Mouse (Mus musculus) intestine, embryonic 16.5 days (tissue): Measurements from ENCODE around the gene Bola2. TPM values are rescaled to one million over a fixed set of nuclear protein-coding genes. Genes with fewer than 3 reads are reported as not detected.

Source experiments
- ATAC-seq: fragments of 200-750 bp; cut with Nextera tagmentation; 2 replicates; pipeline ENCODE4 v1.8.0; 2017; ENCODE audit warnings: moderate TSS enrichment, moderate library complexity
- H3K27ac ChIP-seq: fragments of 300-500 bp; sonication (generic); 2 replicates; pipeline ENCODE4 v1.5.1; 2014; ENCODE audit warnings: mild to moderate bottlenecking, low read length
- H3K27me3 ChIP-seq: fragments of 300-500 bp; sonication (generic); replicated peaks from 2 replicates; pipeline ENCODE4 v1.6.1; 2014; ENCODE audit warnings: low read length, control low read depth, mixed read lengths; ENCODE audit not compliant: control insufficient read depth, insufficient read depth
- H3K36me3 ChIP-seq: fragments of 300-500 bp; sonication (generic); 2 replicates; pipeline ENCODE4 v1.6.1; 2014; ENCODE audit warnings: low read length, control low read depth; ENCODE audit not compliant: control insufficient read depth, insufficient read depth
- H3K4me1 ChIP-seq: fragments of 300-500 bp; sonication (generic); 2 replicates; pipeline ENCODE4 v1.6.1; 2014; ENCODE audit warnings: low read length, control low read depth, mixed read lengths; ENCODE audit not compliant: control insufficient read depth, insufficient read depth
- H3K4me2 ChIP-seq: fragments of 300-500 bp; sonication (generic); 2 replicates; pipeline ENCODE4 v1.6.1; 2014; ENCODE audit warnings: low read depth, low read length, control low read depth
- H3K4me3 ChIP-seq: fragments of 300-500 bp; sonication (generic); 2 replicates; pipeline ENCODE4 v1.5.1; 2014; ENCODE audit warnings: mild to moderate bottlenecking, low read length
- H3K9ac ChIP-seq: fragments of 300-500 bp; sonication (generic); 2 replicates; pipeline ENCODE4 v1.6.1; 2014; ENCODE audit warnings: low read depth, low read length
- H3K9me3 ChIP-seq: fragments of 300-500 bp; sonication (generic); 2 replicates; pipeline ENCODE4 v1.6.1; 2016; ENCODE audit warnings: low read length, control low read depth; ENCODE audit not compliant: control insufficient read depth
- WGBS: fragments of 180-500 bp; shearing (Covaris S2); extraction: QIAGEN DNeasy Blood & Tissue Kit; methylation state at CpG from one replicate; pipeline ENCODE4 v1.1.7; 2014; 5-methylcytosine and 5-hydroxymethylcytosine counted together
- polyA plus RNA-seq: library from polyadenylated mRNA; unstranded; fragments of >200 nt; fragmentation: Nextera tagmentation; extraction: Ambion mirVana; gene quantifications from 2 replicates; pipeline ENCODE4 v1.2.1, GENCODE M21; 2015

The Bola2 gene
- polyA plus RNA-seq, 1 experiment from 2014 or later = 111 TPM

DNA sequence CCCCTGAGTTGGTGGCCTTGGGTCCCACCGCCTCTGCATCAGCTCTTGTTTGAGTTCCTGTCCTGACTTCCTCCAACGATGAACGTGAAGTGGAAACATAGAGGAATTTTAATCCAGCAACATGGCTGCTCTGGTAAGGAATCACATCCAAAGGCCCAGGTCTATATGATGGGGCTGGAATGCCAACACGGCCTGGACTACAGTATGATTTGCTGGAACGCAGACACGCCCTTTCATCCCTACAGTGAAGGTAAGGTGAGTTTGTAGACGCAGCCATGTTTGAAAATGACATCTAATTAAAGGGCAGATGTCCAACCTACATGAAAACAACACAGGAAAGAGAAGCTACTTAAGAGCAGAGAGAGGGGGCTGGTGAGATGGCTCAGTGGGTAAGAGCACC is 1.4 kb upstream of the Bola2 start:
- ATAC-seq = no peak
- Histone ChIP-seq H3K4me3 (no peak overlapping the region), H3K4me1 (peaks cover 14% of the 10 kb centered on the region), H3K9me3 (no peaks in the 10 kb centered on the region), H3K9ac (no peak overlapping the region), H3K4me2 (no peak overlapping the region), H3K27ac (no peak overlapping the region), H3K27me3 (no peaks in the 10 kb centered on the region), H3K36me3 (peaks cover 8% of the 10 kb centered on the region; the same call in 1 of the 2 replicates)
- 81% methylated on average over 7 of the region's 7 CpGs for WGBS

DNA sequence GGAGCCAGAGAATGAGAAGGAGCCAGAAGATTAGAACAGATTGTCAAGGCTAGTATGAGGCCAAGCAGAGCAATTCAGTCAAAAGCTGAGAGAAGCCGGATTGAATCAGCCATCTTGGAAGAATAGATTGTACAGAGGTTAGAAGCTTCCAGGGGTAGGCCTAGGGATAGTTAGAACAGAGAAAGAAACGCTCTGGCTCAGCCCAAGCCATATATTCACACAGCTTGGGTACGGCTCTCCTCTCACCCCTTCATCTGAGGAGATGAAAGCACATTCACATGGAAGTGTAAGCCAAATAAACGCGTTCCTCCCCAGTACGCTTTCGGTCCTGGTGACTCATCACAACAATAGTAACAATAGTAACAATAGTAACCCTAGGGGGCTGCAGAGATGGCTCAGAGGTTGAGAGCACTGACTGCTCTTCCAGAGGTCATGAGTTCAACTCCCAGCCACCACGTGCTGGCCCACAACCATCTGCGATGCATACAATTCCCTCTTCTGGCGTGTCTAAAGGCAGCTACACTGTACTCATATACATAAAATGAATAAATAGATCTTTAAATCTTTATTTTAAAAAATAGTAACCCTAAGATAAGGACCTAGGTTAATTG is 655 bp upstream of the Bola2 start:
- Histone ChIP-seq H3K27ac (no peak overlapping the region), H3K4me1 (peaks cover 14% of the 10 kb centered on the region), H3K27me3 (no peaks in the 10 kb centered on the region), H3K36me3 (peaks cover 8% of the 10 kb centered on the region; the same call in 1 of the 2 replicates), H3K4me2 (peak overlapping the region; percentile 75), H3K9me3 (no peaks in the 10 kb centered on the region), H3K9ac (0 out of 2 replicates have a peak overlapping the region, but pooled peaks have one; percentile 34), H3K4me3 (peak overlapping the region; percentile 92)
- no peak for ATAC-seq
- 41% methylated on average over 10 of the region's 10 CpGs for WGBS

DNA sequence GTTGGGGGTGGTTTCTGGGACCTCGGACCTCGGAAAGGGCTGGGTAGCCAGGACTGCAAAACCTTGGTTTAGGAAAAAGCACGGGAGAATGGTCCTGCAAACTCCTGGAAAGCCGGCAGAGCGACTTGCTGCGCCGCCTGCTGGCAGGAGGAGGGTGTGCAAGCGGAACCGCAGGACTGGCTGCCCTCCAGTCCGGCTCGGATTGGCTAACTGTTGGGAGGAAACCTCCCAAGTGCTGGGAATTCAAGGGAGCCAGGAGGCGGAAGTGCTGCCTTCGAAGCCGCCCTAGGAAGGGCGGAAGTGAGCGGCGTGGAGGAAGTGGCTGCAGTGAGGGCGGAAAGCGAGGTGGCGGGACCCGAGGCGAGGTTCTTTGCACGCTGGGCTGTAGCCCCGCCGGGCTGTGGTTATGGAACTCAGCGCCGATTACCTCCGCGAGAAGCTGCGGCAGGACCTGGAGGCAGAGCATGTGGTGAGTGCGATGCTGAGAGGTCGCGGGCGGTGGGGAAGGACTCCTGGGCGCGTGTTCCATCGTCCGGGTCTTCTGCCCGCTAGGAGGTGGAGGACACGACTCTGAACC is 518 bp downstream of the Bola2 start, which contains the start of gene Slx1b:
Gene Slx1b, minus strand, starts transcription at position 154 of the 577 bp plus-strand sequence.
- H3K36me3 ChIP-seq = peaks cover 8% of the 10 kb centered on the region; the same call in 1 of the 2 replicates
- WGBS = 0% methylated on average over 40 of the region's 40 CpGs
- H3K4me3 ChIP-seq = peak within 1 kb of the TSS; percentile 92
- H3K4me2 ChIP-seq = peak within 1 kb of the TSS; percentile 94
- no peaks in the 10 kb centered on the region for H3K27me3 ChIP-seq
- peak within 1 kb of the TSS; percentile 97 for H3K9ac ChIP-seq
- ATAC-seq = peak; percentile 98
- peak within 1 kb of the TSS; percentile 98 for H3K27ac ChIP-seq
- peaks cover 14% of the 10 kb centered on the region for H3K4me1 ChIP-seq
- no peaks in the 10 kb centered on the region for H3K9me3 ChIP-seq

DNA sequence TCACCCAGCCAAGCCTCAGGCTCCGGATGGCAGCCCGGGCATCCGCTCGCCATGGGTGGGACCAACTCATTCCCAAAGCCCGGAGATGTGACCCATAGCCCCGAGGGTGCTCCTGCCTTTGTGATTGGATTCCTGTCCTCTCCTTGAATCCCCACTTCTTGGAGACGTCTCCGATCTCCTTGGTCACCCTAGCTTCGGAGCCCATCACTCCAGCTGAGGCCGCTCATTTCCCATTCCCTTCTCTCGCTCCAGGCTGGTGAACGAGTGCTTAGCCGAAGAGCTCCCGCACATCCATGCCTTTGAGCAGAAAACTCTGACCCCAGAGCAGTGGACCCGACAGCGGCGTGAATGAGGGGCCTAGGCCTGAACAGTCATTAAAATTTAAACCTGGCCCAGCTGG is 1.1 kb downstream of the Bola2 start:
- WGBS = 3% methylated on average over 17 of the region's 17 CpGs
- no peak for ATAC-seq
- H3K27ac ChIP-seq = peak overlapping the region; percentile 21; the same call in 1 of the 2 replicates
- peak overlapping the region; percentile 92 for H3K4me3 ChIP-seq
- peaks cover 17% of the 10 kb centered on the region for H3K4me1 ChIP-seq
- H3K36me3 ChIP-seq = peaks cover 4% of the 10 kb centered on the region; the same call in 1 of the 2 replicates
- H3K9ac ChIP-seq = peak overlapping the region; percentile 83
- no peaks in the 10 kb centered on the region for H3K9me3 ChIP-seq
- H3K27me3 ChIP-seq = no peaks in the 10 kb centered on the region
- H3K4me2 ChIP-seq = peak overlapping the region; percentile 94

DNA sequence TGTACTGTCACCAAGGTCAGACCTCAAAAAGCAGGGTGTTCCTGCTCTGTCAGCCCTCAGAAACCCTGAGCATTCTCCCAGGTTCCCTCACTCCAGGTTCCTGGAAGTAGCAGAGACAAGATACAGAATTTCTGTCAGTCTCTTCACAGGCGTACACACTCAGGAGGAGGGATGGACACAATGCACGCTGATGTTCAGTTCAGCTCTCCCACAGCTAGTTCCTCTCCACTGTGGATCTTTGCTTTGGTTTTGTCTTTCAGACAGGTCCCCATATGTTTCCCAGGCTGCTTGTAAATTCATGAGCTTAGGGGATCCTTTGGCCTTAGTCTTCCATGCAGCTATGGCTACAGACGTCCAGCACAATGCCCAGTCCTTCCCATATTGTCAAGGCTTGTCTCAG is 1.7 kb downstream of the Bola2 start:
- no peak overlapping the region for H3K27ac ChIP-seq
- peaks cover 4% of the 10 kb centered on the region; the same call in 1 of the 2 replicates for H3K36me3 ChIP-seq
- peak overlapping the region; percentile 83 for H3K9ac ChIP-seq
- WGBS = 74% methylated on average over 3 of the region's 3 CpGs
- H3K4me3 ChIP-seq = peak overlapping the region; percentile 92
- no peaks in the 10 kb centered on the region for H3K9me3 ChIP-seq
- peak overlapping the region; percentile 94 for H3K4me2 ChIP-seq
- peaks cover 17% of the 10 kb centered on the region for H3K4me1 ChIP-seq
- no peak for ATAC-seq
- no peaks in the 10 kb centered on the region for H3K27me3 ChIP-seq

DNA sequence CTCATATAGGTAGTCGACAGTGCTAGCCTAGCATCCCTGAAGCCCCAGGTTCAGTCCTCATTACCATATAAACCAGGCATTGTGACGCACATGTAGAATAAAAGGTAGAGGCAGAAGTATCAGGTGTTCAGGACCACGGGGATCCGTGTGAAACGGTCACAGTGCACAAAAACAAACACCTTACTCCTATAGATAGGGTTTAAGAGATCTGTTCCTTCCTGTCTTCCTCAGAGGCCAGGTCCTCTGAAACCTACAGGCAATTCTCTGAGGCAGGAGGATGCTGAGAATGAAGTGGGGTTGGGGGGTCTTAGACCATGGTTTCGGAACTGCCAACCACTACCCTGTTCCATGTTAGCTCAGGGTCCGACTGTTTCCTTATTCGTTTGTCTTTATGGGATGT is 2.6 kb downstream of the Bola2 start:
- H3K9me3 ChIP-seq = no peaks in the 10 kb centered on the region
- H3K27me3 ChIP-seq = 0 out of 2 replicates have a peak, but pooled peaks cover 2% of the 10 kb centered on the region
- H3K9ac ChIP-seq = no peak overlapping the region
- no peak overlapping the region for H3K4me2 ChIP-seq
- WGBS = 95% methylated on average over 8 of the region's 8 CpGs
- H3K4me3 ChIP-seq = no peak overlapping the region
- no peaks in the 10 kb centered on the region for H3K36me3 ChIP-seq
- H3K27ac ChIP-seq = no peak overlapping the region
- peaks cover 17% of the 10 kb centered on the region for H3K4me1 ChIP-seq
- no peak for ATAC-seq

DNA sequence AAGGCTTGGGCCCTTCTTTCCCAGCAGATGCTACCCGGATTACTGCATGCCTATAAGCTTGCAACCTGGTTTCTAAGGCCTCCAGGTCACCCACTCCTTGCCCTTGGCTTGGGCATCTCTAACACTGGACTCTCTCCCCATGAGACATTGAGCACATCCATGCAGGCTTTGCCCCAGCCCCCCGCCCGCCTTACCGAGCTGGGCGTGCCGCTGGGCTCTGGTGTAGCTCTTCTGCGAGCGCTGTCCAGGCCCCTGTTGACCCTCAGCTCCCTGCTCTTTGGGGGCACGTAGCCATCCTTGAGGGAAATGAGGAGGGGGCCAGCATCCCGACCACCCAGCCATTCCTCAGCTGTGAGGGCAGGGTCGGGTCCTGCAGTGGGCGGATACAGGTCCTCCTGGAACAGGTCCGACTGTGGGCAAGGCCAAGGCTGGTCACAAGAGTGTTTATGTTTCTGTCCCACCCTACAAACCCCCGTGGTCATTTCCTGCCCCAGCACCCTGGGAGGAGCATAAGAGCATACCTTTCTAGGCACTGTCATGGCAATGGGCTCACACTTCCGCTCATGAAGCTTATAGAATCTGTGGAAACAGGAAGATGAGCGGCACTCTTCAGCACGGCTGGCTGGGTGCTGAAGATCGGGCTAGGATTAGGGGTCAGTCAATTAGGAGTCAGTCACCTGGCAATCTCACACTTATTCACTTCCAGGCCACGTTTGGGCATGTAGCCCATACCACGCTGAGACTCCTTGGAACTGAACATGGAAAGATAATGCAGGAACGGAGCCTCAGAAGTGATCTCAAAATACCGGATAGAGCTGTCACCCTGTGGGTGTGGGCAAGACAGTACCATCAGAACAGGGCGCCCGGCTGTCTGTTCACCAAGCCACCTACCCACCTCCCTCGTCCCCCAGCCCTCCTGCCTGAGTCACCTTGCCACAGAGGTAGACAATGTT is 5.1 kb downstream of the Bola2 start:
- Histone ChIP-seq H3K27me3 (peaks cover 11% of the 10 kb centered on the region; the same call in 1 of the 2 replicates), H3K36me3 (no peaks in the 10 kb centered on the region), H3K4me2 (no peak overlapping the region), H3K4me1 (peaks cover 25% of the 10 kb centered on the region), H3K27ac (no peak overlapping the region), H3K9ac (no peak overlapping the region), H3K9me3 (no peaks in the 10 kb centered on the region), H3K4me3 (no peak overlapping the region)
- no peak for ATAC-seq
- WGBS = 84% methylated on average over 25 of the region's 25 CpGs

DNA sequence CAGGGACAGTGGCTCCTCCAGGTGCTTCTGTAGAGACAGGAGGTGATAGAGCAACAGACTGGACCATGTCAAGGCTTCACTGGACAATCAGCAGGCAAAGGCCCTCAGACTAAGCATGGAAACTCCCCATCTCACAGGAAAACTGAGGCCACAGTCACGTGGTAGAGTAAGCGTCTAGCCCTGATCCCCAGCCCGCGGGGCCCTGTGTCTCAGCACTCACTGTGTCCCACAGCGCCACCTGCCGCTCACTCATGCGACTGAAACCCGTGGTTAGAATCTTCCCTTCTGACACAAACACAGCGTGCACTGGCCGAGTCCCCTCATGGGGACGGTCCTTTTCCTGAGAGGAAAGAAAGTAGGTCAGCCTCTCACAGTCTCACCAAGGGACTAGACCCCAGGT is 5.9 kb downstream of the Bola2 start:
- Histone ChIP-seq H3K36me3 (no peaks in the 10 kb centered on the region), H3K27me3 (peaks cover 11% of the 10 kb centered on the region; the same call in 1 of the 2 replicates), H3K4me3 (peak overlapping the region; percentile 8; the same call in 1 of the 2 replicates), H3K4me2 (peak overlapping the region; percentile 41), H3K27ac (no peak overlapping the region), H3K4me1 (peaks cover 25% of the 10 kb centered on the region), H3K9ac (peak overlapping the region; percentile 35), H3K9me3 (no peaks in the 10 kb centered on the region)
- 1% methylated on average over 11 of the region's 11 CpGs for WGBS
- ATAC-seq = peak; percentile 54
